Mouse (Mus musculus) C2C12 (cell line): ENCODE measurements at regions not wholly inside any gene's neighbourhood (a gene's known extent, or its start where the extent isn't known, plus 50 kb on each side); places are given as distances from the start of the nearest gene placed in this dataset.

Experiments
- H3K27me3 ChIP-seq: one replicate; pipeline ENCODE4 v1.6.1; 2011; ENCODE audit not compliant: control insufficient read depth, insufficient read depth, insufficient read length
- H3K36me3 ChIP-seq: one replicate; pipeline ENCODE4 v1.6.1; 2011; ENCODE audit not compliant: control insufficient read depth, insufficient read depth
- H3K4me3 ChIP-seq: one replicate; pipeline ENCODE4 v1.5.1; 2011; ENCODE audit warnings: mild to moderate bottlenecking, control low read depth; ENCODE audit not compliant: poor library complexity, insufficient read depth, severe bottlenecking
- H3K79me2 ChIP-seq: one replicate; pipeline ENCODE4 v1.6.1; 2011; ENCODE audit not compliant: control insufficient read depth, insufficient read depth
- H3K79me3 ChIP-seq: one replicate; pipeline ENCODE4 v1.6.1; 2011; ENCODE audit warnings: low read depth, control low read depth
- H3ac ChIP-seq: one replicate; pipeline ENCODE3; 2011; ENCODE audit warnings: low read depth; ENCODE audit not compliant: control insufficient read depth, insufficient read length
- CEBPB ChIP-seq: IDR thresholded peaks from one replicate; pipeline ENCODE4 v1.6.1; 2011; ENCODE audit warnings: low read depth, mild to moderate bottlenecking, control low read depth, moderate library complexity
- CTCF ChIP-seq: IDR thresholded peaks from one replicate; pipeline ENCODE4 v1.5.1; 2011; ENCODE audit not compliant: control insufficient read depth, insufficient read depth, insufficient read length
- FOSL1 ChIP-seq: IDR thresholded peaks from one replicate; pipeline ENCODE4 v1.8.0; 2011; ENCODE audit warnings: mild to moderate bottlenecking, low read length; ENCODE audit not compliant: poor library complexity, insufficient read depth, severe bottlenecking
- MAX ChIP-seq: IDR thresholded peaks from one replicate; pipeline ENCODE4 v1.6.1; 2011; ENCODE audit warnings: mild to moderate bottlenecking, control low read depth
- MYOD1 ChIP-seq: IDR thresholded peaks from one replicate; pipeline ENCODE4 v1.6.1; 2011; ENCODE audit warnings: low read depth; ENCODE audit not compliant: control insufficient read depth, insufficient read length
- MYOG ChIP-seq: IDR thresholded peaks from one replicate; pipeline ENCODE4 v1.6.1; 2011; ENCODE audit not compliant: control insufficient read depth, insufficient read length; ENCODE audit errors: extremely low read depth
- USF1 ChIP-seq: IDR thresholded peaks from one replicate; pipeline ENCODE4 v1.6.1; 2011; ENCODE audit warnings: low read depth, mild to moderate bottlenecking, control low read depth, moderate library complexity

- H3K79me3 ChIP-seq: no peaks in the 10 kb centered on the region
Observed at GRCm38 (mm10) chr1:92337450-92337849, 136.2 kb downstream of the Ndufa10 start.

GRCm38 (mm10) chr1:92332248-92332584 lies 136.7 kb upstream of the Hdac4 start:
- Histone ChIP-seq H3ac (no peak overlapping the region), H3K27me3 (no peaks in the 10 kb centered on the region), H3K79me2 (no peaks in the 10 kb centered on the region), H3K36me3 (no peaks in the 10 kb centered on the region), H3K4me3 (no peak overlapping the region), H3K79me3 (no peaks in the 10 kb centered on the region)
- TF ChIP-seq FOSL1 (no peak), USF1 (no peak), CEBPB (no peak), MAX (no peak), MYOG (no peak), CTCF (no peak)

More at GRCm38 (mm10) chr1:92337450-92337849, 136.2 kb downstream of the Ndufa10 start:
- Histone ChIP-seq H3K27me3 (no peaks in the 10 kb centered on the region), H3ac (no peak overlapping the region), H3K36me3 (no peaks in the 10 kb centered on the region), H3K4me3 (no peak overlapping the region), H3K79me2 (no peaks in the 10 kb centered on the region)
- TF ChIP-seq MYOD1: no peak
- TF ChIP-seq MAX: no peak
- no peak for TF ChIP-seq FOSL1
- TF ChIP-seq CEBPB: no peak
- TF ChIP-seq USF1: no peak
- TF ChIP-seq CTCF: no peak
- TF ChIP-seq MYOG: no peak

GRCm38 (mm10) chr1:92331559-92332247 lies 136.2 kb upstream of the Hdac4 start:
- Histone ChIP-seq H3K4me3 (no peak overlapping the region), H3K79me2 (no peaks in the 10 kb centered on the region), H3K27me3 (no peaks in the 10 kb centered on the region), H3K36me3 (no peaks in the 10 kb centered on the region), H3ac (no peak overlapping the region), H3K79me3 (no peaks in the 10 kb centered on the region)
- TF ChIP-seq MAX: no peak
- no peak for TF ChIP-seq CTCF
- no peak for TF ChIP-seq FOSL1
- no peak for TF ChIP-seq MYOD1
- no peak for TF ChIP-seq CEBPB
- no peak for TF ChIP-seq MYOG
- no peak for TF ChIP-seq USF1

GRCm38 (mm10) chr1:92330181-92330580 lies 134.7 kb upstream of the Hdac4 start:
- no peaks in the 10 kb centered on the region for H3K79me3 ChIP-seq
- H3ac ChIP-seq: no peak overlapping the region
- H3K27me3 ChIP-seq: no peaks in the 10 kb centered on the region
- no peaks in the 10 kb centered on the region for H3K79me2 ChIP-seq
- H3K36me3 ChIP-seq: no peaks in the 10 kb centered on the region
- H3K4me3 ChIP-seq: no peak overlapping the region
- TF ChIP-seq CTCF: no peak
- TF ChIP-seq MAX: no peak

- Histone ChIP-seq H3K4me3 (no peak overlapping the region), H3K79me3 (no peaks in the 10 kb centered on the region), H3K27me3 (no peaks in the 10 kb centered on the region), H3ac (no peak overlapping the region), H3K79me2 (no peaks in the 10 kb centered on the region), H3K36me3 (no peaks in the 10 kb centered on the region)
- TF ChIP-seq MYOD1 (no peak), CTCF (no peak), USF1 (no peak), MYOG (no peak), FOSL1 (no peak), MAX (no peak), CEBPB (no peak)
Observed at GRCm38 (mm10) chr1:92329491-92329890, 134.0 kb upstream of the Hdac4 start.

- Histone ChIP-seq H3K4me3 (no peak overlapping the region), H3K27me3 (no peaks in the 10 kb centered on the region), H3K36me3 (no peaks in the 10 kb centered on the region), H3K79me2 (no peaks in the 10 kb centered on the region), H3K79me3 (no peaks in the 10 kb centered on the region), H3ac (no peak overlapping the region)
- TF ChIP-seq MAX (no peak), FOSL1 (no peak), CTCF (no peak), USF1 (no peak), MYOD1 (no peak), CEBPB (no peak), MYOG (no peak)
Observed at GRCm38 (mm10) chr1:92327141-92327540, 131.6 kb upstream of the Hdac4 start.
